Mouse (Mus musculus): ENCODE results near the gene Chmp6.

Chmp6 gene

GRCm38 (mm10) chr11:119958856-119959255, 45.6 kb downstream of the Chmp6 start:
- no peak for DNase-seq (ENCODE audit: low spot score in 2 of 2)

GRCm38 (mm10) chr11:119959714-119960113, 46.5 kb downstream of the Chmp6 start:
- DNase-seq (ENCODE audit: low spot score in 2 of 2): no peak

GRCm38 (mm10) chr11:119960671-119961070, 47.4 kb downstream of the Chmp6 start:
- DNase-seq (ENCODE audit: low spot score in 2 of 2): no peak

GRCm38 (mm10) chr11:119961511-119961910, 48.3 kb downstream of the Chmp6 start:
- no peak for DNase-seq (ENCODE audit: low spot score in 2 of 2)

- DNase-seq (ENCODE audit: low spot score in 2 of 2): no peak
These were observed 51.8 kb downstream of the Chmp6 start for GRCm38 (mm10) chr11:119965053-119965452.

GRCm38 (mm10) chr11:119966294-119966693, 53.1 kb downstream of the Chmp6 start:
- DNase-seq (ENCODE audit: low spot score in 2 of 2): no peak

- no peak for DNase-seq (ENCODE audit: low spot score in 2 of 2)
These were observed 54.2 kb downstream of the Chmp6 start for GRCm38 (mm10) chr11:119967401-119967800.

GRCm38 (mm10) chr11:119967892-119968291, 54.7 kb downstream of the Chmp6 start:
- no peak for DNase-seq (ENCODE audit: low spot score in 2 of 2)

Data from urinary bladder, adult 18-20 months (tissue).